Mouse (Mus musculus): ENCODE measurements around the gene Ajm1. TPM values are rescaled to one million over a fixed set of nuclear protein-coding genes. Genes with fewer than 3 reads are reported as not detected.

Ajm1 gene
- polyA plus RNA-seq, 2 experiments: 0.19 to 2.5 TPM

DNA sequence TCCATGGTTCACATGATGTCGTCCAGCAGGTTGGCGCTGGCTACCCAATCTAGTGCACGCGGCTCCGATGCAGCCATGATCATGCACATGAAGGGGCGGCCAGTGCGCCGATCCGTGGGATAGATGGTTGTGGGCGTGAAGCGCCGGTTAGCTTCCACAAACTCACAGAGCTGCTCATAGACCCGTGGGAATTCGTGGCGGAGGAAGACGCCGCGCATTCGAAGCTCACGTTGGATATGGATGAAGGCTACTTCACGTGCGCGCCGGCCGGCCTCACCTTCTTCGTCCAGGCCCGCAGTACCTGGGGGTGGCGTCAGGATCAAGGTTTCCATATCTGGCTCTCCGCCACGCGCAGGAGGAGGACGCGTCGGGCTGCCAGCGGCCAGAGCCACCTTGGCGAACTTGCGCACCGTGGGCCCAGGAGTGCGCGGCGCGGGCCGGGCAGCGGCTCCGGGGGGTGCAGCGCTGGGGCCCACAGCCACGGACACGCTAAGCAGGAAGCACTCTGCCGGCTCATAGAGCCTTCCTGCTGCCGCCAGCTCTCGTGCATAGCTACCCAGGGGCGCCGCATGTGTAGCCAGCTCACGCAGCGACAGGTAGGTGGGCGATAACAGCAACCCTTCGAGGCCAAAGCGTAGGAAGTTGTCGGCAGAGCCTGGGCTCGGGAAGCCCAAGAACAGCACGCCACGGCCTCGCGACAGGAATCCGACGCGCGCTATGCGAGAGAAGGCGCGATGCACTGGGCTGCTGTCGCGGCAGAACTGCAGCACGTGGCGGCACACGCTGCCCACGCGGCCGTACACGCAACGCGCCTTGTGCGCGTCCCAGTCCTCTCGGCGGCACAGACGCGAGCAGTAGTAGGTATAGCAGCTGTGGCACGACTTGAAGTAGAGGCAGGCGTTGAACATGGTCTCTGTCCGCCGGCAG, 4.3 kb downstream of the Ajm1 start:
- Histone ChIP-seq H3K36me3 (ENCODE audit: control insufficient read depth, insufficient read depth, low read length) (0 out of 2 replicates have a peak, but pooled peaks cover 6% of the 10 kb centered on the region), H3K9ac (ENCODE audit: low read depth, low read length, severe bottlenecking) (peak overlapping the region; percentile 36; the same call in 1 of the 2 replicates), H3K4me1 (ENCODE audit: control insufficient read depth, insufficient read depth, low read length) (peaks cover 55% of the 10 kb centered on the region), H3K27me3 (ENCODE audit: control insufficient read depth, insufficient read depth, low read length) (peaks cover 54% of the 10 kb centered on the region), H3K27ac (replicated peaks; ENCODE audit: low read depth, low read length) (no peak overlapping the region), H3K4me3 (replicated peaks; ENCODE audit: low read length) (peak overlapping the region; percentile 26), H3K9me3 (ENCODE audit: control insufficient read depth, low read length) (no peaks in the 10 kb centered on the region), H3K4me2 (replicated peaks; ENCODE audit: low read depth, low read length, severe bottlenecking) (peak overlapping the region; percentile 43)
- TF ChIP-seq POLR2A (IDR thresholded peaks at IDR 0.05; ENCODE audit: borderline replicate concordance, extremely low read depth, insufficient read depth, insufficient read length): no peak
- no peak for DNase-seq (ENCODE audit: low spot score)
- 16% methylated on average over 85 of the region's 92 CpGs for WGBS
- ATAC-seq (ENCODE audit: low FRiP score, low read depth): no peak

DNA sequence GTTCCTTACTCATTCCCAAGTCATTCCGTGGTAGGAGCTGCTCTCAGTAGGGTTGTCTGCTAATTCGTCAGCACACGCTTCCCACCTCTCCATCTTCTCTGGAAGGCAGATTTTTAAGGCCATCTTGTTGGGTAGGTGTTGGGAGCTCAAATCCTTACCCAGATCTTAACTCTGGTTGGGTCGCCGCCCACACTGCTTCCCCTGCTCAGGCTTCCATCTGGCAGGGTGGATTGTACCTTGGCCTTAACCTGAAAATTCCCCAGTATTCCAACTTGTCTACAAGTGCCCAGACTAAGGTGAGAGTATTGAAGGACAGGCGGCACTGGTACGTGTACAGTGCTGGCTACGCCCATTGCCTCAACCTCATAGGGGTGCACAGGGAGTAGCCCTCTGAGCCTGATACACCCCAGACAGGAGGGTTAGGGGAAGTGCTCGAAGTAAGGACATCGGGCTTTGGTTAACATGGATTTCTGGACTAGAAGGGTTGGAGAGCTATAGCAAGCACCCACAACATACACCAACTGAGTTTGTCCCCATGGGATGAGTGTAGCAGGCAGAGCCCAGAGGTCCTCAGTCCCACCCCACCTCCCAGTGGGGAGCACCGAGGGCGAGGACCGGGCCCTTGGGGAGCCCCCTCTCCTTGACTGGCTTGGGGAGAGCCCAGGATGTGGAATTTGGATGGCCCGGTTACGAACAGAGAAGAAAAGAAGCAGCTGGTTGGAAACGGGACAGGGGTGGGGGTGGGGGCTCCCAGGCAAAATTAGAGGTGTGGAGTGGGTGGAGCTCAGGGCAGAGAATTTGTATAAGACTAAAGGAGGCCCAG, 5.3 kb downstream of the Ajm1 start:
- ATAC-seq (ENCODE audit: low FRiP score, low read depth): no peak
- peak overlapping the region; percentile 70; the same call in 1 of the 2 replicates for H3K4me2 ChIP-seq (replicated peaks; ENCODE audit: low read depth, low read length, severe bottlenecking)
- DNase-seq (ENCODE audit: low spot score): no peak
- peaks cover 48% of the 10 kb centered on the region for H3K4me1 ChIP-seq (ENCODE audit: control insufficient read depth, insufficient read depth, low read length)
- no peaks in the 10 kb centered on the region for H3K9me3 ChIP-seq (ENCODE audit: control insufficient read depth, low read length)
- peaks cover 15% of the 10 kb centered on the region for H3K36me3 ChIP-seq (ENCODE audit: control insufficient read depth, insufficient read depth, low read length)
- H3K27me3 ChIP-seq (ENCODE audit: control insufficient read depth, insufficient read depth, low read length): peaks cover 52% of the 10 kb centered on the region
- 79% methylated on average over 16 of the region's 16 CpGs for WGBS
- peak overlapping the region; percentile 48; the same call in 1 of the 2 replicates for H3K4me3 ChIP-seq (replicated peaks; ENCODE audit: low read length)
- no peak overlapping the region for H3K27ac ChIP-seq (replicated peaks; ENCODE audit: low read depth, low read length)
- no peak for TF ChIP-seq POLR2A (IDR thresholded peaks at IDR 0.05; ENCODE audit: borderline replicate concordance, extremely low read depth, insufficient read depth, insufficient read length)
- H3K9ac ChIP-seq (ENCODE audit: low read depth, low read length, severe bottlenecking): peak overlapping the region; percentile 58; the same call in 1 of the 2 replicates

DNA sequence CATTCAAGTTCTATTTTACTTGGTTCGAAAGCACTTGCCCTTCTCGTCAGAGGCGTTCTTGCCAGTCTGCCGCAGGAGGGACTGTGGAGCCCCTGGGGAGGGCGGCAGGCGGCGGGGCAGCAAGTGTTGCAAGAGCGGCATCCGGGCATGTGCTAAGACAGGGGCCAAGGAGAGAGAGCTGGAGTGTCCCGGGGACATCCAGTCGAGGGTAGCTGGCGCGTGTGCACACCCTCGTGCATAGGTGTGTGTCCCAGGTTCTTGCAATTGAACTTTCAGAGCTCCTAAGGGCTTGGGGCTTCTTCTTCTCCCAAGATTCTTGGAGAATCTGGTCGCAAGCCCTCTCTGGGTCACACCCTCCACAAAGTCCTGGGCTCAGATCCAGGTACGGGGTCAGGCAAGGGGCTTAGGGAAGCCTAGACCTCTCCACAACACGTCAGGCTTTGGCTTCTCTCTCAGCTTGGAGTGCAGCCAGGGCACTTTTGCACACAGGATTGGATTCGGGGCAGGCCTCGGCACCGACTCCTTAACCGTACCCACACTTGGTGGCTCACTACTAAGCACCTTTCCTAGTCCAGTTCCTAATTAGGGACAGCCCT, 6.0 kb downstream of the Ajm1 start:
- peak; percentile 61 for DNase-seq (ENCODE audit: low spot score)
- Histone ChIP-seq H3K4me2 (replicated peaks; ENCODE audit: low read depth, low read length, severe bottlenecking) (peak overlapping the region; percentile 70), H3K27me3 (ENCODE audit: control insufficient read depth, insufficient read depth, low read length) (peaks cover 45% of the 10 kb centered on the region)

DNA sequence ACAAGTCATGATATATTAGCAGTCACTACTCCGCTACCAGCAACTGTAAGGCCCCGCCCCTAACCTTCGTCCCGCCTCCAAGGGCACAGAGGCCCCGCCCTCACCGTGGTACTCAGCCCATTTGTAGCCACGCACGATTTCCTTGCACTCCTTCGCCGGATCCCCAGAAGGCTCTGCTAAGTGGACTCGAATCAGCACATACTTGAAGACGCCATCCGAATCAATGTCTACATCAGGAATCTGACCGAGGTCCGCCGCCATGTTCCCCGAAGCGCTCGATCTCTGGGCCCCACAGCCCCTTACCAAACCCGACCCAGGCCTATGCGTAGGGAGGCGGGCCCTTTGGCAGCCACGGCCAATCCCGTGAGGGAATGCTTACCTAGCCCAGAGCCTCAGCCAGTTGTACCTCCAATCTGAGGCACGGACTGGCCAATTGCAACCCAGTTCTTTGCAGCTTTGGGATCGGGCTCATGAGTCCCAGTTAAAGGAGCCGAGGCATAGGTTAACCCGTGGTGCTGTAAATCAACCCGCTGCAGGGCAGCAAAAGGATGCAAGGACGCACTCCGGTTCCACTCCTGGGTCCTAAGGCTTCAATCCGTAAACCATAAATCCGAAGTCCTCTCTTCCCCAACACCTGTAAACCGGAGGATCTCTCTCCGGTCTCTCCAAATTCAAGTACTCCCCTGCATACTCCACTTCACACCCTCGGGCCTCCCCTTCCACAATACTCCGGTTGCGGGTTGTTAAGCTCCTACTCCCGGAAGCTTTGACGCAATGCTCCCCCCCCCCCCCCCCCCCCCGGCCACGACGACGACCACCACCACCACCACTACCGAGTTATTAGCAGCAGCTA, 6.8 kb downstream of the Ajm1 start, which contains the start of the genes Mamdc4 and Phpt1:
Mamdc4 (minus strand) TSS at position 267 of the 853 bp plus-strand sequence.
Phpt1 (minus strand) TSS at position 646 of the 853 bp plus-strand sequence.
- peak; percentile 76; the same call in 1 of the 2 replicates for TF ChIP-seq POLR2A (IDR thresholded peaks at IDR 0.05; ENCODE audit: borderline replicate concordance, extremely low read depth, insufficient read depth, insufficient read length)
- peaks cover 28% of the 10 kb centered on the region for H3K36me3 ChIP-seq (ENCODE audit: control insufficient read depth, insufficient read depth, low read length)
- H3K4me3 ChIP-seq (replicated peaks; ENCODE audit: low read length): peak within 1 kb of the TSS; percentile 48
- peaks cover 43% of the 10 kb centered on the region for H3K4me1 ChIP-seq (ENCODE audit: control insufficient read depth, insufficient read depth, low read length)
- H3K27me3 ChIP-seq (ENCODE audit: control insufficient read depth, insufficient read depth, low read length): peaks cover 38% of the 10 kb centered on the region
- H3K9me3 ChIP-seq (ENCODE audit: control insufficient read depth, low read length): no peaks in the 10 kb centered on the region
- peak within 1 kb of the TSS; percentile 58 for H3K9ac ChIP-seq (ENCODE audit: low read depth, low read length, severe bottlenecking)
- WGBS: under 1% methylated on average over 40 of the region's 45 CpGs
- ATAC-seq (ENCODE audit: low FRiP score, low read depth): peak; percentile 98
- H3K4me2 ChIP-seq (replicated peaks; ENCODE audit: low read depth, low read length, severe bottlenecking): peak within 1 kb of the TSS; percentile 89
- DNase-seq (ENCODE audit: low spot score): peak; percentile 99
- peak within 1 kb of the TSS; percentile 83 for H3K27ac ChIP-seq (replicated peaks; ENCODE audit: low read depth, low read length)

More for the DNA sequence above, 6.0 kb downstream of the Ajm1 start:
- H3K9me3 ChIP-seq (ENCODE audit: control insufficient read depth, low read length): no peaks in the 10 kb centered on the region
- peaks cover 22% of the 10 kb centered on the region for H3K36me3 ChIP-seq (ENCODE audit: control insufficient read depth, insufficient read depth, low read length)
- WGBS: 13% methylated on average over 21 of the region's 21 CpGs
- ATAC-seq (ENCODE audit: low FRiP score, low read depth): no peak
- H3K27ac ChIP-seq (replicated peaks; ENCODE audit: low read depth, low read length): peak overlapping the region; percentile 83
- no peak for TF ChIP-seq POLR2A (IDR thresholded peaks at IDR 0.05; ENCODE audit: borderline replicate concordance, extremely low read depth, insufficient read depth, insufficient read length)
- peak overlapping the region; percentile 58 for H3K9ac ChIP-seq (ENCODE audit: low read depth, low read length, severe bottlenecking)
- H3K4me1 ChIP-seq (ENCODE audit: control insufficient read depth, insufficient read depth, low read length): peaks cover 47% of the 10 kb centered on the region
- peak overlapping the region; percentile 48 for H3K4me3 ChIP-seq (replicated peaks; ENCODE audit: low read length)

All from limb, embryonic 14.5 days (tissue).